Mouse (Mus musculus) bone marrow macrophage, adult 2 months (primary cell): ENCODE results near the gene Mbl2. TPM values are rescaled to one million over a fixed set of nuclear protein-coding genes. Genes with fewer than 3 reads are reported as not detected.
A peak's percentile ranks its signal among the peaks of the same experiment; 100 is the strongest.
"Not testable (repeated sequence)": the region's sequence is repeated elsewhere in the genome, so short reads cannot be mapped to it uniquely, and the experiment has no call there.

ENCODE experiments used
- H3K27ac ChIP-seq: 2 replicates; pipeline ENCODE4 v1.5.1; 2012; ENCODE audit warnings: low read depth, low read length; ENCODE audit not compliant: insufficient read depth
- H3K4me1 ChIP-seq: 2 replicates; pipeline ENCODE4 v1.6.1; 2012; ENCODE audit warnings: low read length; ENCODE audit not compliant: control insufficient read depth, insufficient read depth
- H3K4me3 ChIP-seq: 2 replicates; pipeline ENCODE4 v1.5.1; 2012; ENCODE audit warnings: mild to moderate bottlenecking, low read length, moderate library complexity; ENCODE audit not compliant: insufficient read depth
- CTCF ChIP-seq: IDR thresholded peaks from 2 replicates; pipeline ENCODE4 v1.5.1; 2012; ENCODE audit warnings: low read depth, mild to moderate bottlenecking, low read length, moderate library complexity
- POLR2A ChIP-seq: IDR thresholded peaks from 2 replicates; pipeline ENCODE4 v1.6.1; 2012; ENCODE audit warnings: mild to moderate bottlenecking, low read depth, low read length, borderline replicate concordance
- polyA plus RNA-seq: library from polyadenylated mRNA; stranded (reverse); fragments of >200 nt; gene quantifications from 2 replicates; pipeline ENCODE4 v1.2.4, GENCODE M21; 2012; ENCODE audit not compliant: missing spikeins, insufficient read depth, insufficient read length

Mbl2 gene
- not detected in 2 replicates for polyA plus RNA-seq

- no peak for TF ChIP-seq CTCF
- TF ChIP-seq POLR2A, result no peak
- Histone ChIP-seq H3K27ac (no peak within 1 kb of the TSS), H3K4me3 (no peak within 1 kb of the TSS), H3K4me1 (no peaks in the 10 kb centered on the region)
Observed at GRCm38 (mm10) chr19:30232691-30233090, at the start of gene Mbl2. Gene Mbl2 (plus strand): TSS chr19:30232942.

GRCm38 (mm10) chr19:30185536-30185935 is 47.2 kb upstream of the Mbl2 start:
- no peaks in the 10 kb centered on the region for H3K4me1 ChIP-seq
- TF ChIP-seq POLR2A, result no peak
- TF ChIP-seq CTCF, result no peak
- no peak overlapping the region for H3K27ac ChIP-seq
- no peak overlapping the region for H3K4me3 ChIP-seq

DNA sequence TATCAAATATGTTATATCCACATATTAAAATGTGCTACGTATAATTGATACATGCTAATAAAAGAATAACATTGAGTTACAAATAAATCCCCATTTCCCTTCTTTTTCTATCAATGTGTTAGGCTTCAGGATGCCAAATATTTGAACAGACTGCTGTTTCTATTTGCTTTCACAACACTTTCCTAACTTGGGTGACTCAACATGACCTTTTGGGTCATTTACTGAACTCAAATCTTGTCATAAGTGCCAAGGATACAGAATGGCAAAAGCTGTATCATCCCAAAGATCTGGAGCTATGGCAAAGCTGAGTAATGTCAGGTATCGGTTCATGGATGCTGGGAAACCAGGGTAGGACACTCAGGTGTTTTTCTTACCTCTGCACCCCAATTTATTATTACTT is 45.5 kb upstream of the Mbl2 start:
- Histone ChIP-seq H3K27ac (no peak overlapping the region), H3K4me1 (no peaks in the 10 kb centered on the region), H3K4me3 (no peak overlapping the region)
- no peak for TF ChIP-seq POLR2A
- no peak for TF ChIP-seq CTCF

DNA sequence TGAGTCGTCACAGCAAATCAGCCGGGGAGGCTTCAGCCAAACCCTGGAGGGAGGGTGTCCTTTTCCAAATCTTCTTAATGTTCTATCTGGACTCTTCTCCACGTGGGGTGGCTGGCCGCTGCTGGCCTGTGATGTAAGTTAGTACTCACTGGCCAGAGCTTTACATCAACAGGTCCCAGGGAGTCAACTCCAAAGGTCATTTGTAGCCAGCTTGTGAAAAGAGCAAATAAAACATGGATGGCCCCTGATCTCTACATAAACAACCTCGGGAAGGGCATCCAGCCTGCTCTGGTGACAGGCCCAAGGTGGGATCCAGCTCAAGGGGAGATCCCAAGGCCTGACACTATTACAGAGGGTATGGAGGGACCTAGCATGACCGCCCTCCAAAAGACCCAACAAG is 37.7 kb upstream of the Mbl2 start:
- no peak overlapping the region for H3K27ac ChIP-seq
- H3K4me1 ChIP-seq, result no peaks in the 10 kb centered on the region
- TF ChIP-seq CTCF (no peak), POLR2A (no peak)
- H3K4me3 ChIP-seq, result no peak overlapping the region

GRCm38 (mm10) chr19:30202177-30202576 is 30.6 kb upstream of the Mbl2 start:
- Histone ChIP-seq H3K4me3 (no peak overlapping the region), H3K4me1 (no peaks in the 10 kb centered on the region), H3K27ac (no peak overlapping the region)
- TF ChIP-seq CTCF, result no peak
- TF ChIP-seq POLR2A, result no peak

GRCm38 (mm10) chr19:30205159-30205816 is 27.5 kb upstream of the Mbl2 start:
- no peaks in the 10 kb centered on the region for H3K4me1 ChIP-seq
- H3K4me3 ChIP-seq, result no peak overlapping the region
- no peak overlapping the region for H3K27ac ChIP-seq
- no peak for TF ChIP-seq POLR2A
- TF ChIP-seq CTCF, result peak; percentile 71

DNA sequence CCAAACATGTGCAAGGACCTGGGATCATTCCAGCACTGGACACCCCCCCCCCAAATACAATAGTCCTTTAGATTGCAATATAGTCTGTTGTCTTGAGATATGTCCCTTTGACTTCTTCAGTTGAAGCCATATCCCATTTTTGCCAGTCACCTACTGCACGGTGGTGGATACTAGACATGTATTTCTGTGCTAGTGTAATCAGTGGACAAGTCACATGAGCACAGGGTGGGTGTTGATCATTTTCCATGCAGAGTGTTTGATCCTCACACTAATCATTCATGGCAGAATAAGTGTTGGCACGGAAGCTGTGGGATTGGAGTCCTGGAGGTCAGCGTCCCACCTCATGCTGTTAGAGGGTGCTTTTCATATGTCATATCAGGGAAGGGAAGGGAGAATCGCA is 26.9 kb upstream of the Mbl2 start:
- Histone ChIP-seq H3K27ac (no peak overlapping the region), H3K4me1 (no peaks in the 10 kb centered on the region), H3K4me3 (no peak overlapping the region)
- no peak for TF ChIP-seq CTCF
- TF ChIP-seq POLR2A, result no peak

GRCm38 (mm10) chr19:30206981-30207380 is 25.8 kb upstream of the Mbl2 start:
- Histone ChIP-seq H3K4me3 (no peak overlapping the region), H3K4me1 (no peaks in the 10 kb centered on the region), H3K27ac (no peak overlapping the region)
- no peak for TF ChIP-seq CTCF
- TF ChIP-seq POLR2A, result no peak

DNA sequence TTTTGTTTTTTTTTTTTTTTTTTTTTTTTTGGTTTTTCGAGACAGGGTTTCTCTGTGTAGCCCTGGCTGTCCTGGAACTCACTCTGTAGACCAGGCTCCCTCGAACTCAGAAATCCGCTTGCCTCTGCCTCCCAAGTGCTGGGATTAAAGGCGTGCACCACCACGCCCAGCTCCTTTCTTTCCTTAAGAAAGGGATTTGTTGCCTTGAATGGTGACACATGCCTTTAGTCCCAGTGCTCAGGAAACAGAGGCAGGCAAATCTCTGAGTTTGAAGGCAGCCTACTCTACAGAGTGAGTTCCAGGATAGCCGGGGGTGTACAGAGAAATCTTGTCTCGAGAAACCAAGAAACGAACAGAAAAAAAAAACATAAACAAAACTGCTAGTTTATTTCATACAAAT is 23.7 kb upstream of the Mbl2 start:
- not testable (repeated sequence) for H3K4me3 ChIP-seq, H3K27ac ChIP-seq, H3K4me1 ChIP-seq

GRCm38 (mm10) chr19:30214026-30214425 is 18.7 kb upstream of the Mbl2 start:
- TF ChIP-seq POLR2A (no peak), CTCF (no peak)

GRCm38 (mm10) chr19:30215736-30216135 is 17.0 kb upstream of the Mbl2 start:
- not testable (repeated sequence) for H3K27ac ChIP-seq, H3K4me1 ChIP-seq, H3K4me3 ChIP-seq

More at GRCm38 (mm10) chr19:30214026-30214425, 18.7 kb upstream of the Mbl2 start:
- Histone ChIP-seq H3K4me1 (no peaks in the 10 kb centered on the region), H3K27ac (no peak overlapping the region), H3K4me3 (no peak overlapping the region)
